Mouse (Mus musculus): ENCODE measurements at regions not wholly inside any gene's neighbourhood (a gene's known extent, or its start where the extent isn't known, plus 50 kb on each side); places are given as distances from the start of the nearest gene placed in this dataset.
A peak's percentile ranks its signal among the peaks of the same experiment; 100 is the strongest.

DNA sequence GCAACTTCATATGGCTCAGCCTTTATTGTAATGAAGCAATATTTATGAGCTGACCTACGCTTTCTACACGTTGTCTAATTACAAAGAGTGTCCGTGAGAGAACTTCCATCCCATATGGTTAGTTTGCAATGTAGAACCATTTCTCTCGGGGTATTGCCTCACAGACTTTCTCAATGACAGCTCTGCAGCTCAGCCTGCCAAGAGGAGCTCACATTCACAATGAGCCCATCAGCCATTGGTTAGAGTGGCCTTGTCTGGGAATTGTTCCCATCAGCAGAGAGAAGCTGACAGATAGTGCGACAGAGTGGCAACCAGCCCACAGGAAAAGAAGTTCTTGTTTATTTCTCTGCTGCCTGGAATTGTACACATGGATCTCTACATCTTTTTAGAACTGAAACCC lies 409.7 kb downstream of the Zfp704 start:
- no peaks in the 10 kb centered on the region for H3K9me3 ChIP-seq (replicated peaks; ENCODE audit: control insufficient read depth, low read length)
- H3K9ac ChIP-seq (ENCODE audit: low read length) = no peak overlapping the region
- no peaks in the 10 kb centered on the region for H3K36me3 ChIP-seq (ENCODE audit: control insufficient read depth, insufficient read depth, low read length)
- H3K4me3 ChIP-seq (replicated peaks; ENCODE audit: low read length) = no peak overlapping the region
- H3K27ac ChIP-seq (ENCODE audit: low read length) = no peak overlapping the region
- ATAC-seq (ENCODE audit: insufficient read depth, low FRiP score) = peak; percentile 60
- H3K4me2 ChIP-seq (ENCODE audit: low read depth, low read length) = 0 out of 2 replicates have a peak overlapping the region, but pooled peaks have one; percentile 5
- no peaks in the 10 kb centered on the region for H3K27me3 ChIP-seq (ENCODE audit: control insufficient read depth, insufficient read depth, low read length)
- H3K4me1 ChIP-seq (ENCODE audit: control insufficient read depth, insufficient read depth, low read length) = no peaks in the 10 kb centered on the region
- WGBS = 52% methylated on average over 5 of the region's 5 CpGs

DNA sequence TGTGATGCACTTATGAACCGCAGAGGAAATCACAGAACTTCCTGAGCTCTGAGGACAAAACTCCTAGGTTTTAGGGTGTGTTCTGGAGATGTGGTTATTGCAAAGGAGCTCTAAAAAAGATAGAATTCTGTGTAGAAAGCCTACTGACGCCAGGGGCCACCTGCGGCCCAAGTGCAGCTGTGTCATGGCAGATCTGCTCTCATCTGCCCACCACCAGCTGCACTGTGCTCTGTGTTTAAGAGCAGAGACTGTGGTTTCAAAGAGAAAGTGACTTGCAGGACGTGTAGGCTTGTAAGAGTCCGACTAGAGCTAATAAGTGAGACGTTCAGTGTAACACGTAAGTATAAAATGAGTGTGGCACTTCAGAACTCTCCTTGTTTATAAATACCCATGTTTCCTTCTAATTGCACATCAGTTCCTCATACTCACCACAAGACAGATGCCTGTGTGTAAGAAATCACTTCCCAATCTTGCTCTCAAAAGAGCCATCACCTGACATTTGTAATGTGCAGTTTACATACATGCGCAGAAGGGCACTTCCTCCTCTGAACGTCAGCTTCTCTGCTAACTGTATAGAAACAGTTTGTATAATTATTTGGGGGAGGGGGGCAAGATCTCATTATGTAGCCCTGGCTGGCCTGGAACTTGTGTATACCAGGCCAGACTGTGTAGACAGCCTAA lies 411.1 kb downstream of the Zfp704 start:
- H3K4me2 ChIP-seq (ENCODE audit: low read depth, low read length) = no peak overlapping the region
- H3K9ac ChIP-seq (ENCODE audit: low read length) = no peak overlapping the region
- H3K4me3 ChIP-seq (replicated peaks; ENCODE audit: low read length) = no peak overlapping the region
- no peak for ATAC-seq (ENCODE audit: insufficient read depth, low FRiP score)
- H3K9me3 ChIP-seq (replicated peaks; ENCODE audit: control insufficient read depth, low read length) = no peaks in the 10 kb centered on the region
- WGBS = 69% methylated on average over 9 of the region's 9 CpGs
- no peaks in the 10 kb centered on the region for H3K36me3 ChIP-seq (ENCODE audit: control insufficient read depth, insufficient read depth, low read length)
- no peaks in the 10 kb centered on the region for H3K27me3 ChIP-seq (ENCODE audit: control insufficient read depth, insufficient read depth, low read length)
- H3K4me1 ChIP-seq (ENCODE audit: control insufficient read depth, insufficient read depth, low read length) = no peaks in the 10 kb centered on the region
- H3K27ac ChIP-seq (ENCODE audit: low read length) = no peak overlapping the region

DNA sequence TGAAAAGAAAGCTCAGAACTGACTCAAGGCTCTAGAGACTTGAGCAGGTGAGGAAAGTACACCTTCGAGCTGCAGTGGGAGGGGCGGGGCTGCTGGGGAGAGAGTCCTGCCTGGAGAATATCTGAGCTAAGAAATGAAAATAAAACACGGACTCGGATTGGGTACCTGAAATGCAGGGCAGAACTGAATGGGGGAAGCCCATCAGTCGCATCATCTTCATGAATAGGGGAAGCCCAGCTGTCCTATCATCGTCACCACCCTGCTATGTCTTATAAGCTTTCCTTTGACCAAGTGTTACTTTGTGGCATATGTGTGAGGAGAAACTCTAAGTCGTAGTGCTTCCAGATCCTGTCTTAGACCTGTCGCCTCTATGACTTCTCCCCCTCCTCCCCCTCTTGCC lies 414.1 kb downstream of the Zfp704 start:
- H3K4me1 ChIP-seq (ENCODE audit: control insufficient read depth, insufficient read depth, low read length) = no peaks in the 10 kb centered on the region
- H3K9me3 ChIP-seq (replicated peaks; ENCODE audit: control insufficient read depth, low read length) = no peaks in the 10 kb centered on the region
- no peak for ATAC-seq (ENCODE audit: insufficient read depth, low FRiP score)
- H3K4me2 ChIP-seq (ENCODE audit: low read depth, low read length) = no peak overlapping the region
- H3K4me3 ChIP-seq (replicated peaks; ENCODE audit: low read length) = no peak overlapping the region
- no peak overlapping the region for H3K9ac ChIP-seq (ENCODE audit: low read length)
- 69% methylated on average over 8 of the region's 8 CpGs for WGBS
- no peaks in the 10 kb centered on the region for H3K27me3 ChIP-seq (ENCODE audit: control insufficient read depth, insufficient read depth, low read length)
- no peaks in the 10 kb centered on the region for H3K36me3 ChIP-seq (ENCODE audit: control insufficient read depth, insufficient read depth, low read length)
- H3K27ac ChIP-seq (ENCODE audit: low read length) = no peak overlapping the region

DNA sequence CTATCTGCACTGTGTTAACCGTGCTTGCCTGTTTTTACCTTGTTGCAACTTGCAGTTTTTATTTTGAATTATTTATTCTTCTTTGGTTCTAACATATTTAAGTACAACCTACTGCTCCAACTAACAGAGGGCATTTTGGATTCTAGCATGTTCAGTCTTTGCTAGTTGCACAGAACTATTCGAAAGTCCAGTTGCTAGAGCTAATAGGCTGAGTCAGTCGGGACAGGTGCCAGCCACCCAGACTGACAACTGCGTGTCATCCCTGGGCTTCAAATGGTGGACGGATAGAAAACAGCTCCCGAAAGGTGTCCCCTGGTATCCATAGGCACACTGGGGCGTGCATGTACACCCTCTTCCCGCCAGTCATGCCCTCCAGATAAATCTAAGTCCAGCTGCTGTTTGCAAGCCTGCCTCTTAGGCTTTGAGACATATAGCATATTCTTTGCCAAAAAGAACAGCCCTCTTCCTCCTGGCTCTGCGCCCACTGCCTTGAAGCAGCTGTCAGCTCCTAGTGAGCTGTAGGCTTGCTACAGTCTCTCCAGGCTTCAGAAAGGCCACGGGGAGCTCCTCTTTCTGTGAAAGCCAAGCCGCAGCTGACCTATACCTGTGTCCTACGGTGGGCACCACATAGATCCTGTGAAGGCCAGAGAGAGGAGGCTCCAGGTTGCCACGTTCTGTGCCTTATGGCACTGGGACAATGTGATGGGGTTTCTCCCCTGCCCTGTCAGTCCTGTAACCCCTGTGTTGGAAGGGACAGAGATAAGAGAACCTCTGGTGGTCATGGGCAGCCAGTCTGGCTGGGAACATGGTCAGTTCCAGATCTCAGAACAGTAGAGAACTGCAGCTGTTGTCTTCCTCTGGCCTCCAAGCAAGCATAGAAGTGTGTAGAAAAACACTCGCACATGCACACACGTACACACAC lies 420.3 kb downstream of the Zfp704 start:
- Histone ChIP-seq H3K9me3 (replicated peaks; ENCODE audit: control insufficient read depth, low read length) (no peaks in the 10 kb centered on the region), H3K9ac (ENCODE audit: low read length) (no peak overlapping the region), H3K4me2 (ENCODE audit: low read depth, low read length) (no peak overlapping the region), H3K4me1 (ENCODE audit: control insufficient read depth, insufficient read depth, low read length) (peaks cover 7% of the 10 kb centered on the region; the same call in 1 of the 2 replicates), H3K36me3 (ENCODE audit: control insufficient read depth, insufficient read depth, low read length) (no peaks in the 10 kb centered on the region), H3K4me3 (replicated peaks; ENCODE audit: low read length) (no peak overlapping the region), H3K27ac (ENCODE audit: low read length) (no peak overlapping the region), H3K27me3 (ENCODE audit: control insufficient read depth, insufficient read depth, low read length) (no peaks in the 10 kb centered on the region)
- ATAC-seq (ENCODE audit: insufficient read depth, low FRiP score) = peak; percentile 42; the same call in 1 of the 2 replicates
- 68% methylated on average over 15 of the region's 15 CpGs for WGBS

DNA sequence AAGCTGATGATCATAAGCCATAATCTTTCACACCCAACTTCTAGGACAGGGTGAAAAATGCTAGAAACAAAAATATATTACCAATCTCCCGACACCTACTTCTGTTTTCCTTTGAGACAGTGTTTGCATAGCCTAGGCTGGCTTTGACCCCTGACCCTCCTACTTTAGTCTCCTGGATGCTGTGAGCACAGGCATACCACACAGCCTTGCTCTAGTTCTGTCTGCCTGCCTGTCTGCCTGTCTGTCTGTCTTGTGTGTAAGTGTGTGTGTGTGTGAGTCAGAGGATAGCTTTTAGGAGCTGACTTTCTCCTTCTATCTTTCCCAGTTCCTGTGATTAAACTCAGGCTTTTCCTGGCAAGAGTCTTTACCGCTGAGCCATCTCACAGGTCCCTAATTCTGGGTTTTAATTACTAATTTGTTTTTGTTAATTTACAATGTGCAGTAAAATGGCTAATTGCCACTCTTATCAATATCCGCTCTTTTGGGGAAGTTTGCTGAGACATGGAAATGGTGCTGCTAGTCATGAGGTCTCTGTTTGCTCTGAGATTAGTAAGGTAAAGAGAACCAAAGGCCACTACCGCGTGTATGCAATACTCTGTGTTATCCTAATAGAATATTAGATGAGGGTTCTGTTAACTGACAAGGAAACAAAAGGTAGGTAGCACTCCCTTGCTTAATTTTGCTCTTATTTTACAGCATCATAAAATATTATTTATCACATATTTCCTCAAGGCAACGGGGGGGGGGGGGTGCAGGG lies 423.3 kb downstream of the Zfp704 start:
- Histone ChIP-seq H3K4me2 (ENCODE audit: low read depth, low read length) (no peak overlapping the region), H3K9ac (ENCODE audit: low read length) (no peak overlapping the region), H3K9me3 (replicated peaks; ENCODE audit: control insufficient read depth, low read length) (no peaks in the 10 kb centered on the region), H3K36me3 (ENCODE audit: control insufficient read depth, insufficient read depth, low read length) (no peaks in the 10 kb centered on the region), H3K4me3 (replicated peaks; ENCODE audit: low read length) (no peak overlapping the region), H3K27ac (ENCODE audit: low read length) (no peak overlapping the region), H3K4me1 (ENCODE audit: control insufficient read depth, insufficient read depth, low read length) (peaks cover 7% of the 10 kb centered on the region; the same call in 1 of the 2 replicates), H3K27me3 (ENCODE audit: control insufficient read depth, insufficient read depth, low read length) (no peaks in the 10 kb centered on the region; the same call in 1 of the 2 replicates)
- WGBS = 60% methylated on average over 6 of the region's 6 CpGs
- ATAC-seq (ENCODE audit: insufficient read depth, low FRiP score) = peak; percentile 65; the same call in 1 of the 2 replicates

DNA sequence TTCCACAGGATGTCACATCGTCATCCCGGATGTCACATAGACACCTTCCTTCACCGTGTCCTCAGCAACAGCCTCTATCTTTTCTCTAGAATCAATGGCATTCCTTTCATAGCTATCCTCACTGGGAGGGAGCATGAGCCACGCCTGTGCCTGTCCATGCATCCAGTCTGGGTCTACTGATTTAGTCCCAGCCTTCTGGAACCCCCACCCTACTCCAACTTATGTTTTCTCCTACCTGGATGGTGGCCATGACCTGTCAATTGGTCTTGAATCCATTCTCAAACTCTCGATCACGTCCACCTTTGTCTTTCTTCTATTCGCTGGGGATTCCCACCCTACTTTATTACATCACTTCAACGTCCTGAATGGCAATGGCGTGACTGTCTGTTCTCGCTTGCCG lies 428.3 kb downstream of the Zfp704 start:
- Histone ChIP-seq H3K27me3 (ENCODE audit: control insufficient read depth, insufficient read depth, low read length) (no peaks in the 10 kb centered on the region; the same call in 1 of the 2 replicates), H3K36me3 (ENCODE audit: control insufficient read depth, insufficient read depth, low read length) (no peaks in the 10 kb centered on the region), H3K4me3 (replicated peaks; ENCODE audit: low read length) (no peak overlapping the region), H3K9me3 (replicated peaks; ENCODE audit: control insufficient read depth, low read length) (no peaks in the 10 kb centered on the region), H3K4me2 (ENCODE audit: low read depth, low read length) (no peak overlapping the region), H3K27ac (ENCODE audit: low read length) (no peak overlapping the region), H3K4me1 (ENCODE audit: control insufficient read depth, insufficient read depth, low read length) (no peaks in the 10 kb centered on the region), H3K9ac (ENCODE audit: low read length) (no peak overlapping the region)
- ATAC-seq (ENCODE audit: insufficient read depth, low FRiP score) = no peak
- WGBS = 83% methylated on average over 11 of the region's 11 CpGs

DNA sequence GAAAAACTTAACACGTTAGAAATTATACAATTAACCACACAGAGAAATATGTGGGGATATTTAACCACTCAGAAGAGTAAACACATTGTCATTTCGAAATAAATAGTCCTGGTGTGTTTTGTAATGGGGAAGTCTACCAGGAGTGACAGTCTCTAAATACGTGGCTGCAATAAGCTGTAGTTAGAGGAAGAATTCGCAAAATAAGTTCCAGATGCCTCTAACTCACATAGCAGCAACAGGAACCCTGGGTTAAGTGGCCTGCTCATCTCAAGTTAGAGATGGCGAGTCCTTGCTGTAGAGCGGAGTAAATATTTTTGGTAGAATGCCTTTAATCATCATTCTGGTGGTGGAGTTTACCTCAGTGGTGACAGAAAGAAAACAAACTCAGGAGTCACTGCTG lies 430.2 kb downstream of the Zfp704 start:
- ATAC-seq (ENCODE audit: insufficient read depth, low FRiP score) = no peak
- Histone ChIP-seq H3K4me3 (replicated peaks; ENCODE audit: low read length) (no peak overlapping the region), H3K4me2 (ENCODE audit: low read depth, low read length) (no peak overlapping the region), H3K4me1 (ENCODE audit: control insufficient read depth, insufficient read depth, low read length) (no peaks in the 10 kb centered on the region), H3K36me3 (ENCODE audit: control insufficient read depth, insufficient read depth, low read length) (no peaks in the 10 kb centered on the region), H3K9me3 (replicated peaks; ENCODE audit: control insufficient read depth, low read length) (no peaks in the 10 kb centered on the region), H3K27ac (ENCODE audit: low read length) (no peak overlapping the region), H3K9ac (ENCODE audit: low read length) (no peak overlapping the region), H3K27me3 (ENCODE audit: control insufficient read depth, insufficient read depth, low read length) (no peaks in the 10 kb centered on the region; the same call in 1 of the 2 replicates)
- 48% methylated on average over 6 of the region's 6 CpGs for WGBS

DNA sequence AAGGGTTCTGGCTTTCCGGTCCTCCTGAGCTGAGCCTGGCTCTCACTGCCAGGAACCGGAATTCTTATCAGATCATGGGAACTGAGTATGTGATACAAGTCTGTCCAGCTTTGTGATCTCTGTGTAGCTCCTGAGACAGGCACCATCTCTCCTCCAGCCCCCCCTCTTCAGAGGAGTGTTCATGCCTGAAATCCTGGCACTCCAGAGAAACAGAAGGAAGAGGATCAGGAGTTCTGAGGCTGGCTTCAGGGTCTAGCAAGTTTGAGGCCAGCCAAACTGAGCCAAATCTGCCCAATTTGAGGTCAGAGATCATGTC lies 435.4 kb downstream of the Zfp704 start:
- no peak overlapping the region for H3K4me2 ChIP-seq (ENCODE audit: low read depth, low read length)

More for the DNA sequence above, 435.4 kb downstream of the Zfp704 start:
- Histone ChIP-seq H3K36me3 (ENCODE audit: control insufficient read depth, insufficient read depth, low read length) (no peaks in the 10 kb centered on the region), H3K4me1 (ENCODE audit: control insufficient read depth, insufficient read depth, low read length) (no peaks in the 10 kb centered on the region), H3K9ac (ENCODE audit: low read length) (no peak overlapping the region), H3K27ac (ENCODE audit: low read length) (peak overlapping the region; percentile 76), H3K4me3 (replicated peaks; ENCODE audit: low read length) (no peak overlapping the region), H3K9me3 (replicated peaks; ENCODE audit: control insufficient read depth, low read length) (no peaks in the 10 kb centered on the region), H3K27me3 (ENCODE audit: control insufficient read depth, insufficient read depth, low read length) (no peaks in the 10 kb centered on the region)
- no peak for ATAC-seq (ENCODE audit: insufficient read depth, low FRiP score)
- WGBS = 46% methylated on average over 2 of the region's 2 CpGs
